Mouse (Mus musculus): ENCODE measurements around the gene Fhad1. TPM values are rescaled to one million over a fixed set of nuclear protein-coding genes. Genes with fewer than 3 reads are reported as not detected.
A peak's percentile ranks its signal among the peaks of the same experiment; 100 is the strongest.

Gene Fhad1
- polyA plus RNA-seq, 1 experiment from 2014 or later: 5.9 TPM

GRCm38 (mm10) chr4:141861591-141862295 lies 153.1 kb downstream of the Fhad1 start:
- H3K27me3 ChIP-seq: no peaks in the 10 kb centered on the region
- peaks cover 15% of the 10 kb centered on the region for H3K4me1 ChIP-seq (replicated peaks)
- no peaks in the 10 kb centered on the region for H3K9me3 ChIP-seq
- H3K4me3 ChIP-seq: no peak overlapping the region
- 92% methylated on average over 17 of the region's 17 CpGs for WGBS
- H3K9ac ChIP-seq: no peak overlapping the region
- no peak for ATAC-seq (ENCODE audit: low FRiP score)
- peaks cover 44% of the 10 kb centered on the region for H3K36me3 ChIP-seq
- H3K4me2 ChIP-seq: no peak overlapping the region
- no peak overlapping the region for H3K27ac ChIP-seq

GRCm38 (mm10) chr4:141860246-141860841 lies 154.5 kb downstream of the Fhad1 start:
- WGBS: 64% methylated on average over 18 of the region's 19 CpGs
- H3K36me3 ChIP-seq: peaks cover 44% of the 10 kb centered on the region
- H3K9ac ChIP-seq: no peak overlapping the region
- no peaks in the 10 kb centered on the region for H3K27me3 ChIP-seq
- ATAC-seq (ENCODE audit: low FRiP score): no peak
- H3K4me1 ChIP-seq (replicated peaks): peaks cover 8% of the 10 kb centered on the region; the same call in 1 of the 2 replicates
- no peak overlapping the region for H3K4me3 ChIP-seq
- no peaks in the 10 kb centered on the region for H3K9me3 ChIP-seq
- H3K4me2 ChIP-seq: no peak overlapping the region
- no peak overlapping the region for H3K27ac ChIP-seq

GRCm38 (mm10) chr4:141859351-141859750 lies 155.5 kb downstream of the Fhad1 start:
- H3K27ac ChIP-seq: no peak overlapping the region
- 92% methylated on average over 14 of the region's 14 CpGs for WGBS
- no peak overlapping the region for H3K9ac ChIP-seq
- no peak overlapping the region for H3K4me3 ChIP-seq
- H3K9me3 ChIP-seq: no peaks in the 10 kb centered on the region
- peaks cover 8% of the 10 kb centered on the region; the same call in 1 of the 2 replicates for H3K4me1 ChIP-seq (replicated peaks)
- H3K4me2 ChIP-seq: no peak overlapping the region
- H3K36me3 ChIP-seq: peaks cover 41% of the 10 kb centered on the region
- H3K27me3 ChIP-seq: no peaks in the 10 kb centered on the region
- no peak for ATAC-seq (ENCODE audit: low FRiP score)

GRCm38 (mm10) chr4:141858501-141858900 lies 156.4 kb downstream of the Fhad1 start:
- Histone ChIP-seq H3K9me3 (no peaks in the 10 kb centered on the region), H3K27ac (no peak overlapping the region), H3K4me2 (no peak overlapping the region), H3K4me1 (replicated peaks) (0 out of 2 replicates have a peak, but pooled peaks cover 4% of the 10 kb centered on the region), H3K9ac (no peak overlapping the region), H3K4me3 (no peak overlapping the region), H3K27me3 (no peaks in the 10 kb centered on the region), H3K36me3 (peaks cover 38% of the 10 kb centered on the region)
- WGBS: 91% methylated on average over 20 of the region's 20 CpGs
- no peak for ATAC-seq (ENCODE audit: low FRiP score)

GRCm38 (mm10) chr4:141857422-141857930 lies 157.4 kb downstream of the Fhad1 start:
- Histone ChIP-seq H3K27me3 (no peaks in the 10 kb centered on the region), H3K9ac (no peak overlapping the region), H3K4me3 (no peak overlapping the region), H3K9me3 (no peaks in the 10 kb centered on the region), H3K4me2 (no peak overlapping the region), H3K36me3 (peaks cover 38% of the 10 kb centered on the region), H3K27ac (no peak overlapping the region), H3K4me1 (replicated peaks) (0 out of 2 replicates have a peak, but pooled peaks cover 4% of the 10 kb centered on the region)
- ATAC-seq (ENCODE audit: low FRiP score): peak; percentile 71
- WGBS: 21% methylated on average over 10 of the region's 10 CpGs

GRCm38 (mm10) chr4:141853437-141853836 lies 161.4 kb downstream of the Fhad1 start:
- no peak for ATAC-seq (ENCODE audit: low FRiP score)
- Histone ChIP-seq H3K4me3 (no peak overlapping the region), H3K9me3 (no peaks in the 10 kb centered on the region), H3K9ac (no peak overlapping the region), H3K27ac (no peak overlapping the region), H3K4me2 (no peak overlapping the region), H3K4me1 (replicated peaks) (0 out of 2 replicates have a peak, but pooled peaks cover 4% of the 10 kb centered on the region), H3K27me3 (no peaks in the 10 kb centered on the region), H3K36me3 (0 out of 2 replicates have a peak, but pooled peaks cover under 1% of the 10 kb centered on the region)
- WGBS: 81% methylated on average over 9 of the region's 9 CpGs

- H3K27ac ChIP-seq: no peak within 1 kb of the TSS
- no peaks in the 10 kb centered on the region for H3K4me1 ChIP-seq (replicated peaks)
- no peaks in the 10 kb centered on the region for H3K27me3 ChIP-seq
- no peak within 1 kb of the TSS for H3K4me3 ChIP-seq
- H3K9me3 ChIP-seq: no peaks in the 10 kb centered on the region
- WGBS: 83% methylated on average over 6 of the region's 6 CpGs
- no peaks in the 10 kb centered on the region for H3K36me3 ChIP-seq
- no peak for ATAC-seq (ENCODE audit: low FRiP score)
- H3K4me2 ChIP-seq: no peak within 1 kb of the TSS
- no peak within 1 kb of the TSS for H3K9ac ChIP-seq
Measured at GRCm38 (mm10) chr4:141845999-141846398, 168.9 kb downstream of the Fhad1 start, which contains the start of gene Ctrc. Gene Ctrc (minus strand): TSS chr4:141846359.

Other genes with a start within 250 kb of the Fhad1 start
- 6.5 and 6.6 TPM in 2 replicates for gene Dnajc16, start 224.2 kb downstream of the Fhad1 start, polyA plus RNA-seq (2015; fragmentation: Nextera tagmentation; extraction: Ambion mirVana)
- gene Casp9, start 221.5 kb downstream of the Fhad1 start, polyA plus RNA-seq (2015; fragmentation: Nextera tagmentation; extraction: Ambion mirVana): 20.2 and 21.6 TPM in 2 replicates
- gene Cela2a, start 188.9 kb downstream of the Fhad1 start, polyA plus RNA-seq (2015; fragmentation: Nextera tagmentation; extraction: Ambion mirVana): not detected in 2 replicates
- not detected in 2 replicates for gene Ctrc, start 168.7 kb downstream of the Fhad1 start, polyA plus RNA-seq (2015; fragmentation: Nextera tagmentation; extraction: Ambion mirVana)
- 68.1 and 68.6 TPM in 2 replicates for gene Efhd2, start 140.2 kb downstream of the Fhad1 start, polyA plus RNA-seq (2015; fragmentation: Nextera tagmentation; extraction: Ambion mirVana)
- gene Tmem51, start 69.2 kb upstream of the Fhad1 start, polyA plus RNA-seq (2015; fragmentation: Nextera tagmentation; extraction: Ambion mirVana): 5.6 and 6.4 TPM in 2 replicates
- gene Kazn, start 224.3 kb upstream of the Fhad1 start, polyA plus RNA-seq (2015; fragmentation: Nextera tagmentation; extraction: Ambion mirVana): 17.9 and 19.1 TPM in 2 replicates